Mouse (Mus musculus) midbrain, embryonic 16.5 days (tissue): ENCODE measurements around the gene Tnni1. TPM values are rescaled to one million over a fixed set of nuclear protein-coding genes. Genes with fewer than 3 reads are reported as not detected.

ENCODE experiments used
- ATAC-seq: fragments of 200-750 bp; cut with Nextera tagmentation; 2 replicates; pipeline ENCODE4 v1.8.0; 2017; ENCODE audit warnings: moderate TSS enrichment
- H3K27ac ChIP-seq: fragments of 300-500 bp; sonication (generic); 2 replicates; pipeline ENCODE4 v1.5.1; 2014; ENCODE audit warnings: mild to moderate bottlenecking, low read length, mixed read lengths
- H3K27me3 ChIP-seq: fragments of 300-500 bp; sonication (generic); 2 replicates; pipeline ENCODE4 v1.6.1; 2014; ENCODE audit warnings: low read depth, low read length, mixed read lengths; ENCODE audit not compliant: control insufficient read depth, insufficient read depth
- H3K36me3 ChIP-seq: fragments of 300-500 bp; sonication (generic); 2 replicates; pipeline ENCODE4 v1.6.1; 2014; ENCODE audit warnings: mild to moderate bottlenecking, low read length, moderate library complexity, mixed read lengths; ENCODE audit not compliant: control insufficient read depth, insufficient read depth
- H3K4me1 ChIP-seq: fragments of 300-500 bp; sonication (generic); 2 replicates; pipeline ENCODE4 v1.6.1; 2014; ENCODE audit warnings: mild to moderate bottlenecking, low read length, mixed read lengths; ENCODE audit not compliant: control insufficient read depth, insufficient read depth
- H3K4me2 ChIP-seq: fragments of 300-500 bp; sonication (generic); 2 replicates; pipeline ENCODE4 v1.6.1; 2014; ENCODE audit warnings: mild to moderate bottlenecking, low read length, mixed read lengths
- H3K4me3 ChIP-seq: fragments of 300-500 bp; sonication (generic); 2 replicates; pipeline ENCODE4 v1.5.1; 2014; ENCODE audit warnings: low read depth, mild to moderate bottlenecking, low read length, moderate library complexity, mixed read lengths
- H3K9ac ChIP-seq: fragments of 300-500 bp; sonication (generic); 2 replicates; pipeline ENCODE4 v1.6.1; 2014; ENCODE audit warnings: low read depth, low read length, mixed read lengths
- H3K9me3 ChIP-seq: fragments of 300-500 bp; sonication (generic); replicated peaks from 2 replicates; pipeline ENCODE4 v1.6.1; 2014; ENCODE audit warnings: mild to moderate bottlenecking, low read length, mixed read lengths; ENCODE audit not compliant: control insufficient read depth, poor library complexity, severe bottlenecking
- WGBS: fragments of 180-500 bp; shearing (Covaris S2); extraction: QIAGEN DNeasy Blood & Tissue Kit; methylation state at CpG from one replicate; pipeline ENCODE4 v1.1.7; 2014; 5-methylcytosine and 5-hydroxymethylcytosine counted together
- polyA plus RNA-seq: library from polyadenylated mRNA; unstranded; fragments of >200 nt; fragmentation: Nextera tagmentation; extraction: Ambion mirVana; gene quantifications from 2 replicates; pipeline ENCODE4 v1.2.1, GENCODE M21; 2015

Gene Tnni1
- polyA plus RNA-seq, 1 experiment from 2014 or later: 0.35 TPM

DNA sequence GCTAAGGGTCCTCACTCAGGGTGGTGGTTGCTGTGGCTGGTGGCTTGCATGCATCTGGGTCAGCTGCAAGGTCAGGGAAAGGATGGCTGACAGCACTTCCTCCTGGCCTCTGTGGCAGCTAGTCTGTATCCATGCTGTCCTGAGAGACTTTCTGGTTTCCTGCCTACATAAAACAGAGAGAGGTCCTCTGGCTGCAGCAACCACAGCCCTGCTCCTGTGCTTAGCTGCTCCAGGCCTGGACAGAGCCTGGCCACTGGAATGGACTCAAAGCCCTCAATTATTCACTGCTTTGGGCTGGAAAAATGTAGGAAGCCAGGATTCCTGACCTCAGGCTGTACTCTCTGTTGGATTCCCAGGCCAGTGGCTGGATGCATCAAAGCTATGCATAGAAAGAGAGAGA is 2.6 kb upstream of the Tnni1 start:
- H3K4me3 ChIP-seq: no peak overlapping the region
- H3K36me3 ChIP-seq: no peaks in the 10 kb centered on the region
- no peak overlapping the region for H3K9ac ChIP-seq
- H3K27ac ChIP-seq: no peak overlapping the region
- peaks cover 5% of the 10 kb centered on the region for H3K4me1 ChIP-seq
- H3K27me3 ChIP-seq: no peaks in the 10 kb centered on the region
- H3K4me2 ChIP-seq: no peak overlapping the region
- no peaks in the 10 kb centered on the region for H3K9me3 ChIP-seq
- no peak for ATAC-seq

DNA sequence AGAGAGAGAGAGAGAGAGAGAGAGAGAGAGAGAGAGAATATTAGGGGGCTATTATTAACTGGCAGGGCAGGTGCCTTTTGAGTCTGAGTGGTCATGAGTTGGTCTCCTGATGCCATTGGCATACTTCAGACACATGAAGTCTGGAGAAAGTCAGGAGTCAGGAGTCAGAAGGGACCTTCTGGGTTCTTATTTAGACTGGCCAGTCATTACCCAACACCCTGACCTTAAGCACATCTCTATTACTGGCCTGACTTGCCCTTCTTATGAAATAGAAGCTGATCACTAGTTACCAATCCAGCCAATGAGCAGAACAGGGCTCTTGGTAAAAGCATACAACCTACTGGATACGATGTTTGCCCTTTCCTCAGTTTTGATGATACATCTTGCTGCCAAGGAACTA is 2.2 kb upstream of the Tnni1 start:
- peaks cover 5% of the 10 kb centered on the region; the same call in 1 of the 2 replicates for H3K4me1 ChIP-seq
- H3K27me3 ChIP-seq: no peaks in the 10 kb centered on the region
- H3K4me2 ChIP-seq: no peak overlapping the region
- H3K27ac ChIP-seq: no peak overlapping the region
- no peak overlapping the region for H3K9ac ChIP-seq
- no peaks in the 10 kb centered on the region for H3K36me3 ChIP-seq
- no peak for ATAC-seq
- no peak overlapping the region for H3K4me3 ChIP-seq
- no peaks in the 10 kb centered on the region for H3K9me3 ChIP-seq
- WGBS: 92% methylated on average over 1 of the region's 1 CpGs

DNA sequence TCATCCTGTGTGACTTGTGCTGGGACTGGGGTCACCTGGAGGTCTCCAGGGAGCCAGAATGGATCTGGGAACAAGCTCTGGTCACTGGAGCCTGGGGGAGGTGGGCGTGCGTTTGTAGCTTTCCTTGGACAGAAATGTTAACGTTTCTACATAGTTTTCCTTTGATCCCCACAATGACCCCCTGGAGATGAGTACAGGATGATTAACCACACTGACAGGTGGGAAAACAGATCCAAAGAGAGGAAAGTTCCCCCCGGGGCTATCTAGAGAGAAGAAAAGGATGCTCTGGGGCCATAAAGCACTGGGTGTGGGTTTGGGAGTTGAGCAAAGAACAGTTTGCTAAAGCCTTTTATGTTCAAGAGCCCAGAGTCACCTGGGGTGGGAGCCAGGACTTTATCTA is 1.4 kb downstream of the Tnni1 start:
- H3K9ac ChIP-seq: no peak overlapping the region
- 66% methylated on average over 4 of the region's 4 CpGs for WGBS

DNA sequence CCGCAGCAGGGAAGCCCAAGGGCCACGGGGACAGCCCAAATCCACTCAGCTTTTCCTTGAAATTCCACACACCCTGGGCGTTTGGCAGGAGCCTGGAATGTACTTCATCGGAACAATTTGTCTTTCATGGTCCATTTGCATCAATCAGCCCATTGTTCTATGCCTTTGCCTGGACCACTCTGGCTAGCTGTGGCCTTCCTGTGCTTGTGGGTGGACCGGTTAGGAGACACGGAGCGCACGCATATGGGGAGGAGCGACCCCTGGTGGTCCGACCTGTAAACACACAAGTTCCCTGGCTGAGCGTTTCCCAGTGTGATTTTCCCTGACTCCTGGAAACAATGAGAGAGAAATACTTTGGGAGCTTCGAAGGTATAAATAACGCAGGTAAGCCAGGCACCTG is 2.0 kb downstream of the Tnni1 start:
- H3K27ac ChIP-seq: no peak overlapping the region
- no peak overlapping the region for H3K4me3 ChIP-seq
- ATAC-seq: peak; percentile 66; the same call in 1 of the 2 replicates
- no peaks in the 10 kb centered on the region for H3K9me3 ChIP-seq
- no peaks in the 10 kb centered on the region for H3K27me3 ChIP-seq
- H3K36me3 ChIP-seq: no peaks in the 10 kb centered on the region
- peaks cover 7% of the 10 kb centered on the region; the same call in 1 of the 2 replicates for H3K4me1 ChIP-seq
- H3K9ac ChIP-seq: no peak overlapping the region
- 16% methylated on average over 13 of the region's 13 CpGs for WGBS
- no peak overlapping the region for H3K4me2 ChIP-seq

More for the DNA sequence above, 1.4 kb downstream of the Tnni1 start:
- Histone ChIP-seq H3K4me2 (no peak overlapping the region), H3K27me3 (no peaks in the 10 kb centered on the region), H3K36me3 (no peaks in the 10 kb centered on the region), H3K4me1 (peaks cover 7% of the 10 kb centered on the region; the same call in 1 of the 2 replicates), H3K4me3 (no peak overlapping the region), H3K27ac (no peak overlapping the region), H3K9me3 (no peaks in the 10 kb centered on the region)
- no peak for ATAC-seq

DNA sequence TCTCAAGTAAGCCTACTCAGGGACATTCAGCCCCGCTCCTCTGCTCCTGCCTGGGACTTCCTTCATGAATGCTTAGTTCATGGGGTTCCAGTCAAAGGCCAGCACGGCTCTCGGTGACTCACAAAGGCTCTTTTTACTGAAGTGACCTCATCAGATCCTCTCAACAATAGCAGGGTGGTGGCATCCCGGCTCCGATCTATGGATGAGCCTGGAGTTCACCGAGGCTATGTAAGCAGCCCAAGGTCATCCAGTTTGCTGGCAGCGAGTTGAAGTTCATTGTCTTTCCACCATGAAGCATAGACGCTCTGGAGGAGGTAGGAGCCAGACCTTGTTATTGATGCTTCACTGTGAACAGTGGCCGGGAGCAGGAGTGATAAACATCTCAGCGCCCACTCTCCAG is 3.6 kb downstream of the Tnni1 start:
- no peak overlapping the region for H3K27ac ChIP-seq
- ATAC-seq: 0 out of 2 replicates have a peak, but pooled peaks have one; percentile 5
- no peak overlapping the region for H3K4me3 ChIP-seq
- peaks cover 7% of the 10 kb centered on the region; the same call in 1 of the 2 replicates for H3K4me1 ChIP-seq
- no peaks in the 10 kb centered on the region for H3K36me3 ChIP-seq
- H3K27me3 ChIP-seq: no peaks in the 10 kb centered on the region
- 18% methylated on average over 10 of the region's 10 CpGs for WGBS
- H3K9ac ChIP-seq: no peak overlapping the region
- H3K4me2 ChIP-seq: no peak overlapping the region
- no peaks in the 10 kb centered on the region for H3K9me3 ChIP-seq

DNA sequence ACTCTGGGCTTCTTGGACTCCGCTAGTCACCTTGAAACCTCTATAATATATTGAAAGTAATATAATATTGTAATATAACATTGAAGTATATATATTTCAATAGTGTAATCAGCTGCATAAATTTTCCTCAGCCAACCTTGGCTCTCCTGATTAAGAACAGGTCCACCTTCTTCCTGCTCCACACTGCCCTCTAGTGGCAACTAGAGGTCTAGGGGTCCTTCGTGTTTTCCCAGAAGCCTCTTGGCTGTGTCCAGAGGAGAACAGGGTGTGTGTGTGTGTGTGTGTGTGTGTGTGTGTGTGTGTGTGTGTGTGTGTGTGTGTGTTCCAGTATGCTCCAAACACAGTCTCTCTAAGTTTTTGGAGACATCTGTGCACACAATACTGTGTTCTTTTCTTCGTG is 8.6 kb downstream of the Tnni1 start:
- ATAC-seq: no peak
- Histone ChIP-seq H3K4me2 (no peak overlapping the region), H3K4me1 (peaks cover 1% of the 10 kb centered on the region; the same call in 1 of the 2 replicates), H3K9me3 (no peaks in the 10 kb centered on the region), H3K36me3 (no peaks in the 10 kb centered on the region), H3K9ac (no peak overlapping the region), H3K27me3 (no peaks in the 10 kb centered on the region), H3K4me3 (no peak overlapping the region), H3K27ac (no peak overlapping the region)
- 47% methylated on average over 3 of the region's 3 CpGs for WGBS

DNA sequence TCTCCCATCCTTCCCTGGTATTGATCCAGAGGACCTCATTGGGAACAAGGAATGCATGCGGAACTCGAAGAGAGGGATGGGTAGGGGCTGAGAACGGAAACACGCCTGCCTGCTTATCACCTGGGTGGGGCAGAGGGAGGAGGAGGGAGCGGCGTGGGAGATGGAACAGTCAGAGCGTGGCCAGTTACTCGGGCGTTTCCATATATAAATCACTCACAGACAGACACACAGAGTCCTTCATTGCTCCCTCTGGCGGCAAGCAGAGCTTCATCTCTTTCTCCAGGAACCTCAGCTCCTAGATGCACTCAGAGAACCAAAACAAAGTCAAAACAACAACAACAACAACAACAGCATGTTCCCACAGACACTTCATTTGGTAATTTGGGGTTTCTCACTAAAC is 9.5 kb downstream of the Tnni1 start:
- H3K9me3 ChIP-seq: no peaks in the 10 kb centered on the region

DNA sequence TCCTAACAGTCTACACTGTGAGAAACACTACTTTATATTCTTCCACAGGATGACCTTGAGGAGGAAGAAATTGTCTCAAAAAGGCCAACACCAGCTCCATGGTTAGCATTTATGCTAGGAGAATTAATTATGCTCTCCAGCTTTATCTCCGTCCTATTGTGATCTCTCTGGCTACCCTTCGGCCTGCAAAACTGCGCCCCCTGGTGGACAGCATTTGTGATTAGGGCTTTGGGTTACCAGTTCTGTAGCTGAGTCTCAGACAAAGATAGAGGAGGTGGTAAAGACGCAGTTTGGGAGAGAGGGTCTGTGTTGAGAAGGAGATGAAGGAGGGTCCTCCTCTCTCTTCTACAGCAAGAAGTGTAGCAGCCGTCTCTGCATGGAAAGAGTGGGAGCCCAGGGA is 10.6 kb downstream of the Tnni1 start:
- 9% methylated on average over 5 of the region's 5 CpGs for WGBS
- ATAC-seq: no peak

More for the DNA sequence above, 9.5 kb downstream of the Tnni1 start:
- ATAC-seq: no peak
- H3K4me3 ChIP-seq: no peak overlapping the region
- 52% methylated on average over 10 of the region's 10 CpGs for WGBS
- no peak overlapping the region for H3K4me2 ChIP-seq
- no peak overlapping the region for H3K9ac ChIP-seq
- H3K36me3 ChIP-seq: no peaks in the 10 kb centered on the region
- no peaks in the 10 kb centered on the region for H3K27me3 ChIP-seq
- H3K27ac ChIP-seq: no peak overlapping the region
- peaks cover 4% of the 10 kb centered on the region for H3K4me1 ChIP-seq

DNA sequence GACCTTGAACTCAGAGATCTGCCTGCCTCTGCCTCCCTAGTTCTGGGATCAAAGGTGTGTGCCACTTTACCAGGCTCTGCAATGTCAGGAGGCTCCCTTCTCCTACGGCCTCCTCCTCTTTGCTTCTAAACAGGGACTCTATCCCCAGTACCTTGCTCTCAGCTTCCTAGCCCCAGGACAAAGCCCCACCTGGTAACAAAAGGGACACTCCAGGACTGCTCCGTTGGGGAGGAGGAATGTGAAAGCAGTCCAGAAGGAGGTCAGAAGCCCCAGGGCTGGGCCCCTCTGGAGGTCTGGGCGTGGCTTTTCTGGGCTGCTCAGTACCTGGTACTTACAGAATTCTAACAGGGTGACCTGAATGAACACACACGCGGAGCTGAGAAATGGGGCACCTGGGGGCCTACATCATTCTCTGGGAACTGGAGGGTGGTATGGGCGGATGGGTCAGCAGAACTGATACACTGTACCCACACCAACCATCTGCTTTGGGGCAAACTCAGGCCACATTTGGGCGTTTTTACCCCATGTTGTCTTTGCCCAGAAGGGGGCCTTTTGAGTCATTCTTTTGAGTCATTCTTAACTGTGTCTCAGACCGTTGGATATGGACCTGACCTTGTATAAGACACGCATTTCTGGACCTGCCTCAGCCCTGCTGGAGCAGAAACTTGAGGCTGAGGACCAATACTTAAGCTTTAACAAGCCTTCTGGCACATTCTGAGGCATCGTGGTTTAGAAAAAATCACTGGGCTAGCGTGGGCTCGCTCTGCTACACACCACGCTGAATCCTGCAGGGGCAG is 13.1 kb downstream of the Tnni1 start:
- Histone ChIP-seq H3K27ac (no peak overlapping the region), H3K4me1 (peaks cover 9% of the 10 kb centered on the region), H3K9me3 (no peaks in the 10 kb centered on the region), H3K9ac (no peak overlapping the region), H3K36me3 (no peaks in the 10 kb centered on the region), H3K4me2 (no peak overlapping the region), H3K27me3 (no peaks in the 10 kb centered on the region), H3K4me3 (no peak overlapping the region)
- WGBS: 64% methylated on average over 13 of the region's 13 CpGs
- no peak for ATAC-seq

More for the DNA sequence above, 10.6 kb downstream of the Tnni1 start:
- Histone ChIP-seq H3K36me3 (no peaks in the 10 kb centered on the region), H3K27me3 (no peaks in the 10 kb centered on the region), H3K9me3 (no peaks in the 10 kb centered on the region), H3K4me2 (no peak overlapping the region), H3K9ac (no peak overlapping the region), H3K4me3 (no peak overlapping the region), H3K4me1 (peaks cover 9% of the 10 kb centered on the region), H3K27ac (no peak overlapping the region)
